In the genomic region with DNA sequence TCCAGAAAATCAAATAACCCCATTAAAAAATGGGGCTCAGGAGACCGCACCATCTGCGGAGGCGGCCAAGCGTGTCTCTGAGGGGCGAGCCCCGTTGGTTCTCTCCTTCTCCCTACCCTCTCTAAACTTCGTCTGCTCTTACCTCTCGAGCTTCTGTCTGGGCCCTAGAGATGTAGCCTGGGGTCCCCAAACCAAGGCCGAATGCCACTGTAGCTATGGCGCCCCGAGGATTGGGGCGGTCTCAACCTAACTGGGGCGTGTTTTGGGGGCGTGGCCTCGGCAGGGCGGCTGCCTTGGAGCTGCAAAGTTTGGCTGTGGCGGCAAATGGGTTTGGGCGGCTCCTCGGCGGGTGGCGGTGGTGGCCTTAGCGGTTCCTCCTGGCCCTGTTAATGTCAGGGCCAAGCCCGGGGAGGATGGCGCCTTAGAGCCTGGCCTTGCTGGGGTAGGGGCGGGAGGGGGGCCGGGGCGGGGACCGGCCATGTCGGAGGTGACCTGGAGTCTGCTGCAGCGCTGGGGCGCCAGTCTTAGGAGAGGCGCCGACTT, we compare ENCODE assay signal across 10 mouse cellular contexts. TPM values are rescaled to one million over a fixed set of nuclear protein-coding genes. Genes with fewer than 3 reads are reported as not detected.
A peak's percentile ranks its signal among the peaks of the same experiment; 100 is the strongest.
DNase-seq lines count a peak whose midpoint lies in the region; ATAC-seq and TF ChIP-seq lines count a peak whose summit lies in the region.
"Not testable (repeated sequence)": the region's sequence is repeated elsewhere in the genome, so short reads cannot be mapped to it uniquely, and the experiment has no call there.
"Had no signal": no experiment of that assay in that cellular context is flagged by ENCODE, and none has a peak within 500 bp of the region (broad histone marks: within the 10 kb centered on the region; RNA-seq: fewer than 3 reads in every experiment).

No protein-coding gene starts in this region.

- not testable (repeated sequence) for TF ChIP-seq CTCF in G1E (IDR thresholded peaks at IDR 0.05; ENCODE audit: low read depth, low read length); lung, embryonic 14.5 days (IDR thresholded peaks at IDR 0.05; ENCODE audit: low read depth)

- not testable (repeated sequence) for H3K9me3 ChIP-seq in G1E (replicated peaks); forebrain, embryonic 12.5 days; lung, embryonic 14.5 days (ENCODE audit: low read depth, low read length); neural tube, embryonic 11.5 days (ENCODE audit: control insufficient read depth, low read length)

- H3K36me3 ChIP-seq in G1E (replicated peaks); forebrain, embryonic 12.5 days (replicated peaks); lung, embryonic 14.5 days (ENCODE audit: insufficient read depth); neural tube, embryonic 11.5 days (ENCODE audit: control insufficient read depth, insufficient read depth, low read length): not testable (repeated sequence)

- intact Hi-C loops in heart, postnatal 36 days (cut with DNase I) = not testable (repeated sequence)

- not testable (repeated sequence) for H3K4me1 ChIP-seq in G1E (ENCODE audit: insufficient read depth, low read depth, low read length); forebrain, embryonic 12.5 days; lung, embryonic 14.5 days (ENCODE audit: insufficient read depth); neural tube, embryonic 11.5 days (ENCODE audit: control insufficient read depth, insufficient read depth, low read length)

- not testable (repeated sequence) for H3K27ac ChIP-seq in forebrain, embryonic 12.5 days; lung, embryonic 14.5 days (ENCODE audit: low read depth); neural tube, embryonic 11.5 days (ENCODE audit: low read depth, low read length)

- DNase-seq in G1E (ENCODE audit: low spot score); neural tube, embryonic 11.5 days (ENCODE audit: low spot score): not testable (repeated sequence)
- peak; percentile 10 to 12 for DNase-seq in cerebellum, postnatal 14 days
- peak; percentile 10 to 22 for DNase-seq in heart, postnatal 36 days
- DNase-seq in kidney, postnatal 4 days = peak; percentile 7 to 11
- peak; percentile 1 for DNase-seq in lung, embryonic 14.5 days
- peak; percentile 5 to 6 for DNase-seq in thymus, postnatal 36 days

- ATAC-seq in G1E (ENCODE audit: extremely low read depth, insufficient number of reproducible peaks, low FRiP score, poor library complexity, severe bottlenecking) = peak; percentile 66
- 0 out of 2 replicates have a peak, but pooled peaks have one; percentile 27 for ATAC-seq in forebrain, embryonic 12.5 days (ENCODE audit: low FRiP score)
- peak; percentile 44 for ATAC-seq in lung, embryonic 14.5 days (ENCODE audit: insufficient read depth)
- peak; percentile 31 for ATAC-seq in neural tube, embryonic 11.5 days (ENCODE audit: insufficient read depth, low FRiP score, low TSS enrichment)

- not testable (repeated sequence) for H3K4me3 ChIP-seq in G1E (ENCODE audit: low read depth, low read length); forebrain, embryonic 12.5 days (replicated peaks); lung, embryonic 14.5 days (ENCODE audit: low read depth, low read length); neural tube, embryonic 11.5 days (ENCODE audit: low read depth, low read length)

- 43% methylated on average over 33 of the region's 33 CpGs for WGBS in forebrain, embryonic 12.5 days
- 39% methylated on average over 32 of the region's 33 CpGs for WGBS in lung, embryonic 14.5 days
- WGBS in neural tube, embryonic 11.5 days = 39% methylated on average over 28 of the region's 33 CpGs

- not testable (repeated sequence) for H3K4me2 ChIP-seq in forebrain, embryonic 12.5 days; lung, embryonic 14.5 days; neural tube, embryonic 11.5 days (ENCODE audit: low read depth)

- H3K9ac ChIP-seq in forebrain, embryonic 12.5 days; lung, embryonic 14.5 days; neural tube, embryonic 11.5 days (ENCODE audit: low read length): not testable (repeated sequence)

- H3K27me3 ChIP-seq in G1E (ENCODE audit: insufficient read depth, low read length); forebrain, embryonic 12.5 days; lung, embryonic 14.5 days (ENCODE audit: insufficient read depth, low read length); neural tube, embryonic 11.5 days (ENCODE audit: control insufficient read depth, insufficient read depth, low read length): not testable (repeated sequence)

RNA-seq across cellular contexts. Expression of a gene that starts 18.4 kb away (rescaled TPM):
- not detected in 2 replicates for total RNA-seq in G1E (2014; fragmentation: Nextera tagmentation)
- 0.38 TPM in 1 of 2 replicates, not detected in the other for total RNA-seq in G1E (2017)
- polyA plus RNA-seq in G1E (2012) = 0.04 TPM in 1 of 2 replicates, not detected in the other
- polyA plus RNA-seq in forebrain, embryonic 12.5 days (2016; fragmentation: Nextera tagmentation; extraction: Ambion mirVana) = not detected in 2 replicates
- under 1 TPM in 1 of 2 experiments, not detected in 1; 0.50 TPM for total RNA-seq in heart, postnatal 36 days (2021)
- not detected in 2 replicates for polyA plus RNA-seq in lung, embryonic 14.5 days (2014; fragmentation: Nextera tagmentation; extraction: Ambion mirVana)
- not detected in 2 replicates for polyA plus RNA-seq in neural tube, embryonic 11.5 days (2014; fragmentation: Nextera tagmentation; extraction: Ambion mirVana)
- polyA plus RNA-seq: embryonic facial prominence, embryonic 15.5 days; myocyte had no signal

RNA-seq across cellular contexts. Expression of a gene that starts 46.6 kb away (rescaled TPM):
- not detected in 2 replicates for total RNA-seq in G1E (2014; fragmentation: Nextera tagmentation)
- total RNA-seq in G1E (2017) = 0.05 and 0.06 TPM in 2 replicates
- polyA plus RNA-seq in G1E (2012) = not detected in 2 replicates
- not detected in 2 replicates for polyA plus RNA-seq in forebrain, embryonic 12.5 days (2016; fragmentation: Nextera tagmentation; extraction: Ambion mirVana)
- total RNA-seq in heart, postnatal 36 days (2021) = not detected
- not detected in 2 replicates for polyA plus RNA-seq in lung, embryonic 14.5 days (2014; fragmentation: Nextera tagmentation; extraction: Ambion mirVana)
- polyA plus RNA-seq in neural tube, embryonic 11.5 days (2014; fragmentation: Nextera tagmentation; extraction: Ambion mirVana) = not detected in 2 replicates
- polyA plus RNA-seq: embryonic facial prominence, embryonic 15.5 days; myocyte had no signal
